Mouse (Mus musculus): ENCODE results near the gene Ing1. TPM values are rescaled to one million over a fixed set of nuclear protein-coding genes. Genes with fewer than 3 reads are reported as not detected.
"Not testable (repeated sequence)": the region's sequence is repeated elsewhere in the genome, so short reads cannot be mapped to it uniquely, and the experiment has no call there.

Ing1 gene
- polyA plus RNA-seq, 1 experiment from 2014 or later: 36.4 TPM

DNA sequence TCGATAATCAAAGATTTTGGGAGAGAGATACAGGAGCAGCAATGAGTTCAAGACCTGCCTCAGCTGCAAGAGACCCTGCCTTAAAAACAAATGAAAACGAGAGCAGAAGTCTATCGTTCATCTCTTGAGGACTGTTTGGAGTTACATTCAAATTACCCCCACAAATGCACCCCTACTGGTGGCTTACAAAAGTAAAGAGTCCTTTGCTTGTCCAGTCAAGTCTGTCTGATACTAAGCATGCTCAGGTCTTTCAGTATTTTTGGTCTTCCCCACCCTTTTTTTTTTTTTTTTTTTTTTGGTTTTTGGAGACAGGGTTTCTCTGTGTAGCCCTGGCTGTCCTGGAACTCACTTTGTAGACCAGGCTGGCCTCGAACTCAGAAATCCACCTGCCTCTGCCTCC is 3.9 kb upstream of the Ing1 start:
- not testable (repeated sequence) for H3K27me3 ChIP-seq; H3K9me3 ChIP-seq; H3K36me3 ChIP-seq; H3K27ac ChIP-seq; ATAC-seq (ENCODE audit: insufficient number of reproducible peaks, insufficient read depth, low FRiP score, low TSS enrichment, low read depth); H3K4me3 ChIP-seq; H3K9ac ChIP-seq; H3K4me2 ChIP-seq
- 86% methylated on average over 4 of the region's 4 CpGs for WGBS
- peaks cover 20% of the 10 kb centered on the region for H3K4me1 ChIP-seq

DNA sequence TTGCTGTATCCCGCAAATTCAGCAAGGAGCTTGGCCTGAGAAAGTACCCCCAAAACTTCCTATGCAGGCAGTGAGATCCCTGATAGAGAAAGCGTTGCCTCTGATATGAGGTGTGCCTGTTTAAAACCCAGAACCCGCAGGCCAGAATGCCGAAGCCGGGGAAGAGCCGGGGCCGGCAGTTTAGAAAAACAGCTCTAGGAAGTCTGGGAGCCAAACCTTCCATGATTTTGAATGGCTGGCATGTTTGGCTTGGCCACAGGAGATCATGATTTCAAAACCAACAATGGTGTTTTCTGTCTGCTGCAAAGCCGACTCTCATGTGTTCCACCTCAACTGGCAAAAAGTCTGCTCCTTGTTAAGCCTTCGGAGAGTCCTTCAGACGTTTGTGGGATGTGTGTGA is 3.0 kb upstream of the Ing1 start:
- Histone ChIP-seq H3K27me3 (no peaks in the 10 kb centered on the region), H3K9ac (no peak overlapping the region), H3K36me3 (no peaks in the 10 kb centered on the region), H3K4me2 (no peak overlapping the region), H3K27ac (no peak overlapping the region), H3K9me3 (no peaks in the 10 kb centered on the region), H3K4me1 (peaks cover 20% of the 10 kb centered on the region), H3K4me3 (no peak overlapping the region)
- no peak for ATAC-seq (ENCODE audit: insufficient number of reproducible peaks, insufficient read depth, low FRiP score, low TSS enrichment, low read depth)
- WGBS: 64% methylated on average over 10 of the region's 10 CpGs

DNA sequence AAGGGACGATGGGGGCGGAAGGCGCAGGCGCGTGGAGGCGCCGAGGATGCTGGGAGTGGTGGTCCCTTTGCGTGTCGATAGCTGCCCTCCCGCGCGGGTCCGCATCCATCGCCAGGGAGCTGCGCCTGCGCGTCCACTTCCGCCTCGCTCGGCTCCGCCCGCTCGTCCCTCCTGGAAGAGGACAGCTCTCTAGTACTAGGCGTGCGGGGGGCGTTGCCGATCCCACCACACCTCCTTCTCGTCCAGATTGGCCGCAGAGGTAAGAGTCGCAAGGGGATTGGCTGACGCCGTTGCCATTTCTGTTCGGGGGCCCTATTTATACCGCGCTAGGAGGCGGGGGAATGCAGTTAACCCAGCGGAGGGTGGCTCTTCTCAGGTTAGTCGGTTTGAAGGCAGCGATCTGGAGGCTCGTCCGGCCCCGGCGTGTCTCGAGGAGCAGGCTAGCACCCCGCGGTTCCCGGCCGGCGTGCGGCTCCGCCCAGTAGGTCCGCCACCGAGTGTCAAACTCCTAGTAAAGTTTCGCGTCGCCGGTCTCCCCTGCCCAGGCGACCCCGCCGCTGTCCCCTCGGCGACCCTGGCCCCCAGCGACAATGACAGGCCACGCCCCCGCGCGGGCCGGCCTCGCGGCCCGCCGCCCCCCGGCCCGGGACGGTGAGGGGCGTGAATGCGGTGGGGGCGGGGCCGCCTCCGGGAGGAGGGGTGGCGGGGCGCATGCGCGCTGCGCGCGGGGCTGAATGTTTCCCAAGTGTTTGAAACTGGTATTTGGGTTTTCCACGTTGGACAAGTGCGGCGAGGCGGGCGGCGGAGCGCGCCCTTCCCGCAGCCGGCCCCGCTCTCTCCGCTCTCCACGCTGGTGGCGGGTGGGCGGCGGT is 585 bp downstream of the Ing1 start:
- Histone ChIP-seq H3K4me3 (peak overlapping the region; percentile 95), H3K27me3 (no peaks in the 10 kb centered on the region), H3K4me1 (peaks cover 22% of the 10 kb centered on the region), H3K27ac (peak overlapping the region; percentile 99), H3K9ac (peak overlapping the region; percentile 95), H3K9me3 (no peaks in the 10 kb centered on the region), H3K36me3 (peaks cover 2% of the 10 kb centered on the region; the same call in 1 of the 2 replicates), H3K4me2 (peak overlapping the region; percentile 73)
- under 1% methylated on average over 84 of the region's 103 CpGs for WGBS
- peak; percentile 89 for ATAC-seq (ENCODE audit: insufficient number of reproducible peaks, insufficient read depth, low FRiP score, low TSS enrichment, low read depth)

DNA sequence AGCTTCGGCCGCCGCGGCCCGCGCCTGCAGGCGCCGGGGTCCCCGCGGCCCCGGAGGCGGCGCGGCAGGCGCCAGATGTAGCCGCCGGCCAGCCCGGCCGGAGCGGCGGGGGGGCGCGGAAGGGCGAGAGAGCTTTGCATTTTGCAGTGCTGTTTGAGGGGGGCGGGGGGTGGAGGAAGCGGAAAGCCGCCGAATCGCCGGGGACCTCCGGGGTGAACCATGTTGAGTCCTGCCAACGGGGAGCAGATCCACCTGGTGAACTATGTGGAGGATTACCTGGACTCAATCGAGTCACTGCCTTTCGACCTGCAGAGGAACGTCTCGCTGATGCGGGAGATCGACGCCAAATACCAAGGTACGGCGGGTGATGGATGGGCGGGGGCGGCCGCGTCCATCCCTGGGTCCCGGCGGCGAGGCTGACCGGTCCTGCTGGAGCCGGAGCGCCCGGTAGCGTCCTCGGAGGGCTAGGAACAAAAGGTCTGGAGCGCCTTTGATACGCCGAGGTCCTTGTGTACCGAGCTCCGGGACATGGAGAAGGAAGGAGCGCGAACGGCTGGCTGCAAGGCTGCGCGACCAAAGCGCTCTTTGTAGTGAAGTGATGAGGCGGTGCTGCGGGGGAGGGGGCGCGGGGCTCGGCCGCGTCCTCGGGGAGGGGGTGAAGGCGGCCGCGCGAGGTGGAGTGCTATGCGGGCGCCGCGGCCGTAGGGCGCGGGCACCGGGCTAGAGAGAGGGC is 1.5 kb downstream of the Ing1 start:
- no peak for ATAC-seq (ENCODE audit: insufficient number of reproducible peaks, insufficient read depth, low FRiP score, low TSS enrichment, low read depth)
- H3K4me1 ChIP-seq: peaks cover 20% of the 10 kb centered on the region
- no peaks in the 10 kb centered on the region for H3K9me3 ChIP-seq
- peaks cover 11% of the 10 kb centered on the region for H3K36me3 ChIP-seq
- under 1% methylated on average over 82 of the region's 85 CpGs for WGBS
- H3K27ac ChIP-seq: peak overlapping the region; percentile 99
- H3K9ac ChIP-seq: peak overlapping the region; percentile 95
- H3K4me2 ChIP-seq: peak overlapping the region; percentile 73
- no peaks in the 10 kb centered on the region for H3K27me3 ChIP-seq
- peak overlapping the region; percentile 95 for H3K4me3 ChIP-seq

DNA sequence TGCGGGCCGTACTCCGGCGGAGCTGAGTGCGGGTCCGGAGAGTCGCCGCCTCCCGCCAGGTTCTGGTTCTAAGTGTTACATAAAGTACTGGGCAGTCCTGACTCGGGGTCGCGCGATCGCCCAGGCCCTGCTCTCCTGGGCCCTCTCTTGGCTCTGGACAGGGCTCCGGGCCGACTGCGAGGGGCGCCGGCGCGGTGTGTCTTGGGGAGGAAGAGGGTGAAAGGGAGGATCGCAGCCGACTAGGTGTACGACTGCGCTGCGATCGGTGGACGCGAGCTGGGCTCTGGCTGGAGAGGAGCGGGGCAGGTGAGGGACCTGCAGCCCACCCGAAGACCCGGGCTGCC is 2.0 kb downstream of the Ing1 start:
- H3K36me3 ChIP-seq: peaks cover 17% of the 10 kb centered on the region
- no peak for ATAC-seq (ENCODE audit: insufficient number of reproducible peaks, insufficient read depth, low FRiP score, low TSS enrichment, low read depth)
- under 1% methylated on average over 31 of the region's 32 CpGs for WGBS
- H3K9ac ChIP-seq: peak overlapping the region; percentile 95
- peaks cover 20% of the 10 kb centered on the region for H3K4me1 ChIP-seq
- no peaks in the 10 kb centered on the region for H3K27me3 ChIP-seq
- H3K4me2 ChIP-seq: peak overlapping the region; percentile 73
- peak overlapping the region; percentile 99 for H3K27ac ChIP-seq
- H3K9me3 ChIP-seq: no peaks in the 10 kb centered on the region
- H3K4me3 ChIP-seq: peak overlapping the region; percentile 95

DNA sequence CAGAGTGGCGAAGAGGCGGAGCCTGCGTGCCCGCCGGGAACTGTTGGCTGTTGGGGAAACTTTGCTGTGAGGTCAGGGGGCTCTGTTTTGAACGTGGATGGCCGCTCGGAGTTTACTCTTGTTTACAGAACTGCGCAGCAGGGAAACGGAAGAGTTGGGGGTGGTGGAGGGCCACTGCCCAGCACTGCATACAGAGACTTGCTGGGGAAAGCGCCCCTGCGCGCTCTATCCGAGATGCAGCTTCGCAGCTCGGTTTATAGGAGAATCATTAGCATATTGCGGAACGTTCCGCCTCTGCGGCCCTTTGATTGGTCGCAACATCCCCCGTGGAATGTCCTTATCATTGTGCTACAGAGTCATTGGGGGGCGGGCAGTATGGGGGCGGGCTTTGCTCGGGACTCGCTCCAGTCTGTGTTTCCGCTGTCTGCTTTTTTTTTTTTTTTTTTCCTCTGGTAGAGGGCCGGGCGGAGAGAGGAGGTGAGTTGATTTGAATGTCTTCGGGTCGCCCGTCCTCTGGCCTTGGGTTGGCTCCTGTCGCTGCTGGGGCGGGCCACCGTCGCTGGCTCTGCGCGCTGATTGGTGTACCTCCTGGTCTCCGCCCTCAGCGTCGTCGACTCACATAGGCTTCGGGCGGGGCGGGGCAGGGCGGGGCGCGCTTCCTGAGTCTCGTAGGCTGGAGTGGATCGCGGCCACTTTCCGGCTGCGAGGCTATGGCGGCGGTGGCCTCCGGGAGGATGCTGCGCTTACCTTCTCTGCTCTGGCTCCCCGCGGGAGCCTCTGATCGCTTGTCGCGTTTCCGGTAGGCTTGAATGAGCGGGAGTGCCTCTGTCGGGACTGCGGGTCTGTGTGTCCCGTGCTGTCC is 2.6 kb downstream of the Ing1 start:
- H3K4me3 ChIP-seq: peak overlapping the region; percentile 95
- H3K27ac ChIP-seq: peak overlapping the region; percentile 99
- peak overlapping the region; percentile 95 for H3K9ac ChIP-seq
- peaks cover 18% of the 10 kb centered on the region for H3K36me3 ChIP-seq
- peak overlapping the region; percentile 73 for H3K4me2 ChIP-seq
- peaks cover 20% of the 10 kb centered on the region for H3K4me1 ChIP-seq
- no peaks in the 10 kb centered on the region for H3K27me3 ChIP-seq
- peak; percentile 79 for ATAC-seq (ENCODE audit: insufficient number of reproducible peaks, insufficient read depth, low FRiP score, low TSS enrichment, low read depth)
- H3K9me3 ChIP-seq: no peaks in the 10 kb centered on the region
- under 1% methylated on average over 67 of the region's 67 CpGs for WGBS

DNA sequence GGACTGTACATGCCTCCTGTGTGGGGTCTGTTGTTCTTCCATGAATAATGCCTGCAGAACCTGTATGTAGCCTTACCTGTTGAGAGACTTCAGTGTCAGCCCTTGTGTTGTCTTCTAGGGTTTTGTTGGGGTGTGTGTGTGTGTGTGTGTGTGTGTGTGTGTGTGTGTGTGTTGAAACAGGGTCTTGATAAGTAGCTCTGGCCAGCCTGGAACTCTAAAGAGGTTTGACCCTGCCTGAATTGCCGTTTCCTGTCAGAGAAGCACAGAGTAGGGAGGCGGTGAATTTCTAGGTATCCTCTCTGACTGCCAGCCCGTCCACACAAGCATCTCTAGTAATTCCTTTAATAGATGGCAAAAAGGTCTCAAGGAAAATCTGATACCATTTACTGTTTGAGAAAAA is 4.1 kb downstream of the Ing1 start:
- no peak overlapping the region for H3K4me3 ChIP-seq
- no peak overlapping the region for H3K9ac ChIP-seq
- no peak for ATAC-seq (ENCODE audit: insufficient number of reproducible peaks, insufficient read depth, low FRiP score, low TSS enrichment, low read depth)
- peaks cover 14% of the 10 kb centered on the region for H3K4me1 ChIP-seq
- H3K9me3 ChIP-seq: no peaks in the 10 kb centered on the region
- H3K4me2 ChIP-seq: peak overlapping the region; percentile 73; the same call in 1 of the 2 replicates
- no peak overlapping the region for H3K27ac ChIP-seq
- H3K27me3 ChIP-seq: no peaks in the 10 kb centered on the region
- 57% methylated on average over 3 of the region's 3 CpGs for WGBS
- peaks cover 33% of the 10 kb centered on the region for H3K36me3 ChIP-seq

DNA sequence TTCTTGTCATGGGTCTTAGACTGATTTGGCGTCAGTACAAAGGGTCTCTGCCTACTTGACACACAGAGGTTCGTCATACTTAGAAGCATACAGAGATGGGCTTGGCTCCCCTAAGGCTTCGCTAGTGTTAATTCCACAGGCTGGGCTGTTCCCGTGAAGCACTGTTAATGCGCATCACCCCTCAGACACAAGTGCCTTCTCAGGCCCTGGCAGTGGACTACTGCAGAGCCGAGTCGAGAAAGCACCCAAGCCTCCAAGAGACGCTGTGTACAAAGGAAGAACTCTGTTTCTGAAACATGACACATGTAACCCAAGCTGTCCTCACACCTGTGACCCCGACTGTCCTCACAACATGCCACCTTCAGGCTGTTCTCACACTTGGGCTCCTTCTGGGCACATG is 4.8 kb downstream of the Ing1 start:
- peak overlapping the region; percentile 7; the same call in 1 of the 2 replicates for H3K27ac ChIP-seq
- ATAC-seq (ENCODE audit: insufficient number of reproducible peaks, insufficient read depth, low FRiP score, low TSS enrichment, low read depth): no peak
- no peak overlapping the region for H3K4me3 ChIP-seq
- no peak overlapping the region for H3K9ac ChIP-seq
- 75% methylated on average over 9 of the region's 9 CpGs for WGBS
- H3K36me3 ChIP-seq: peaks cover 40% of the 10 kb centered on the region
- H3K4me2 ChIP-seq: no peak overlapping the region
- H3K27me3 ChIP-seq: no peaks in the 10 kb centered on the region
- H3K9me3 ChIP-seq: no peaks in the 10 kb centered on the region
- peaks cover 12% of the 10 kb centered on the region for H3K4me1 ChIP-seq

DNA sequence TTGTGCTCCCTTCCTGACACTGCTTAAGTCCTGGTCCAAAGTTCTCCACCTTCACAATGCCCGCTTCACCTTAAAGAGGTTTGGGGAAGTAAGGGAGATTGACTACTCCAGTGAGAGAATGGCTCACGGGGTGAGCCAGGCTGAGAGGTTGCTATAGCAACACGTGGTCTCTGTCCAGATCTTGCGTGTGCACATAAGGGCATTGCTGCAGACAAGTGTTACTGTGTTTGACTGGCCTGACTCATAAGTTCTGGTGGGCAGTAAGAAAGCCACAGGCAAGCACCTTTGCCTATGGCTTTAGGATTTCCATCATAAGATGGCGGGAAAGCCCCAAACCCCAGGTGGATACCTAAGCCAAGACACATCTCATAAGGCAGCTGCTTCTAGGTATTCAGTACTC is 8.9 kb downstream of the Ing1 start:
- Histone ChIP-seq H3K9me3 (no peaks in the 10 kb centered on the region), H3K4me1 (peaks cover 10% of the 10 kb centered on the region), H3K4me2 (no peak overlapping the region), H3K9ac (no peak overlapping the region), H3K4me3 (no peak overlapping the region), H3K36me3 (peaks cover 62% of the 10 kb centered on the region), H3K27ac (no peak overlapping the region), H3K27me3 (no peaks in the 10 kb centered on the region)
- ATAC-seq (ENCODE audit: insufficient number of reproducible peaks, insufficient read depth, low FRiP score, low TSS enrichment, low read depth): no peak
- 93% methylated on average over 5 of the region's 5 CpGs for WGBS

DNA sequence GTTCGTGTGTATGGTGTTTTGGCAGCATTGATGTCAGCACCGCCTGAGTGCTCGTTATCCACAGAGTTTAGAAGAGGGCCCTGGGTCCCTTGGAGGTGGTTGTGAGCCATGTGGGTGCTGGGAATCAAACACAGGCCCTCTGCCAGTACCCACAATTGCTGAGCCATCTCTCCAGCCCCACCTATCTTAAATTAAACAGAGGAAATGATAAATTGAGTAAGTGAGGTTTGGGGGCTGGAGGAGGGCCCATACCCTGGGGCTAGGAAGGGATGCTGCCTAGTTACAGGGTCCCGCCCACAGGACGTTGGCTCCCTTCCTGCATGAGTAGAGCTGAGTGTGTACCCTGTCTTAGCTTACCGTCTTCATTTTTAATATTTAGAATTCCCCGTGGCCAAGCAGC is 9.3 kb downstream of the Ing1 start:
- peaks cover 62% of the 10 kb centered on the region for H3K36me3 ChIP-seq

DNA sequence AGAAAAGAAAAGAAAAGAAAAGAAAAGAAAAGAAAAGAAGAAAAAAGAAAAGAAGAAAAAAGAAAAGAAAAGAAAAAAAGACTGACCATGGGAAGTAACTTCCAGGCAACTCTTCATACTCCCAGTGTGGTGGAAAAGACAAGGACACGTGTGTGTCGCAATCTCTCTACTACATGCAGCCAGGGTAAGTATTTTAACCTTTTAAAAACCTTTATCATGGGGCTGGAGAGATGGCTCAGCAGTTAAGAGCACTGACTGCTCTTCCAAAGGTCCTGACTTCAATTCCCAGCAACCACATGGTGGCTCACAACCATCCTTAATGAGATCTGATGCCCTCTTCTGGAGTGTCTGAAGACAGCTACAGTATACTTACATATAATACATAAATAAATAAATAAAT is 12.8 kb downstream of the Ing1 start:
- H3K27me3 ChIP-seq; H3K27ac ChIP-seq; H3K4me2 ChIP-seq; ATAC-seq (ENCODE audit: insufficient number of reproducible peaks, insufficient read depth, low FRiP score, low TSS enrichment, low read depth); H3K4me3 ChIP-seq; H3K9ac ChIP-seq; H3K9me3 ChIP-seq: not testable (repeated sequence)
- peaks cover 42% of the 10 kb centered on the region for H3K36me3 ChIP-seq
- 95% methylated on average over 2 of the region's 2 CpGs for WGBS
- H3K4me1 ChIP-seq: peaks cover 15% of the 10 kb centered on the region

More for the DNA sequence above, 9.3 kb downstream of the Ing1 start:
- peaks cover 11% of the 10 kb centered on the region for H3K4me1 ChIP-seq
- no peaks in the 10 kb centered on the region for H3K27me3 ChIP-seq
- H3K4me2 ChIP-seq: no peak overlapping the region
- no peak overlapping the region for H3K9ac ChIP-seq
- no peak for ATAC-seq (ENCODE audit: insufficient number of reproducible peaks, insufficient read depth, low FRiP score, low TSS enrichment, low read depth)
- no peaks in the 10 kb centered on the region for H3K9me3 ChIP-seq
- 85% methylated on average over 7 of the region's 7 CpGs for WGBS
- no peak overlapping the region for H3K4me3 ChIP-seq
- no peak overlapping the region for H3K27ac ChIP-seq

All from embryonic facial prominence, embryonic 13.5 days (tissue).